Mouse (Mus musculus) limb, embryonic 10.5 days (tissue): ENCODE results near the gene Sipa1l2. TPM values are rescaled to one million over a fixed set of nuclear protein-coding genes. Genes with fewer than 3 reads are reported as not detected.

Source experiments
- DNase-seq: peaks from one replicate; pipeline ENCODE4 v3.0.0-alpha.2; 2017; ENCODE audit warnings: low spot score
- H3K27ac ChIP-seq: fragments of 300-500 bp; sonication (generic); 2 replicates; pipeline ENCODE4 v1.5.1; 2016; ENCODE audit warnings: mild to moderate bottlenecking
- H3K27me3 ChIP-seq: fragments of 300-500 bp; sonication (generic); 2 replicates; pipeline ENCODE4 v1.6.1; 2016; ENCODE audit warnings: low read depth, mild to moderate bottlenecking; ENCODE audit not compliant: poor library complexity, severe bottlenecking
- H3K36me3 ChIP-seq: fragments of 300-500 bp; sonication (generic); 2 replicates; pipeline ENCODE4 v1.6.1; 2016; ENCODE audit warnings: mild to moderate bottlenecking, moderate library complexity
- H3K4me1 ChIP-seq: fragments of 300-500 bp; sonication (generic); 2 replicates; pipeline ENCODE4 v1.6.1; 2016
- H3K4me3 ChIP-seq: fragments of 300-500 bp; sonication (generic); 2 replicates; pipeline ENCODE4 v1.5.1; 2016; ENCODE audit warnings: mild to moderate bottlenecking, moderate library complexity
- H3K9me3 ChIP-seq: fragments of 300-500 bp; sonication (generic); replicated peaks from 2 replicates; pipeline ENCODE4 v1.6.1; 2016; ENCODE audit warnings: mild to moderate bottlenecking
- WGBS: fragments of 180-500 bp; shearing (Covaris S2); methylation state at CpG from one replicate; pipeline ENCODE4 v1.1.7; 2016; 5-methylcytosine and 5-hydroxymethylcytosine counted together
- polyA plus RNA-seq: library from polyadenylated mRNA; unstranded; fragments of >200 nt; fragmentation: Nextera tagmentation; extraction: Ambion mirVana; gene quantifications from 2 replicates; pipeline ENCODE4 v1.2.1, GENCODE M21; 2016

Sipa1l2 gene
- 11.0 and 13.9 TPM in 2 replicates for polyA plus RNA-seq

- peak; percentile 99 for DNase-seq
- WGBS, result under 1% methylated on average over 128 of the region's 129 CpGs
- Histone ChIP-seq H3K4me3 (peak within 1 kb of the TSS; percentile 88), H3K9me3 (no peaks in the 10 kb centered on the region), H3K4me1 (peaks cover 26% of the 10 kb centered on the region), H3K27me3 (peaks cover 13% of the 10 kb centered on the region), H3K27ac (peak within 1 kb of the TSS; percentile 95), H3K36me3 (no peaks in the 10 kb centered on the region)
These were observed at the start of gene Sipa1l2 for GRCm38 (mm10) chr8:125569533-125570365. Gene Sipa1l2 (minus strand): TSS chr8:125569808.

DNA sequence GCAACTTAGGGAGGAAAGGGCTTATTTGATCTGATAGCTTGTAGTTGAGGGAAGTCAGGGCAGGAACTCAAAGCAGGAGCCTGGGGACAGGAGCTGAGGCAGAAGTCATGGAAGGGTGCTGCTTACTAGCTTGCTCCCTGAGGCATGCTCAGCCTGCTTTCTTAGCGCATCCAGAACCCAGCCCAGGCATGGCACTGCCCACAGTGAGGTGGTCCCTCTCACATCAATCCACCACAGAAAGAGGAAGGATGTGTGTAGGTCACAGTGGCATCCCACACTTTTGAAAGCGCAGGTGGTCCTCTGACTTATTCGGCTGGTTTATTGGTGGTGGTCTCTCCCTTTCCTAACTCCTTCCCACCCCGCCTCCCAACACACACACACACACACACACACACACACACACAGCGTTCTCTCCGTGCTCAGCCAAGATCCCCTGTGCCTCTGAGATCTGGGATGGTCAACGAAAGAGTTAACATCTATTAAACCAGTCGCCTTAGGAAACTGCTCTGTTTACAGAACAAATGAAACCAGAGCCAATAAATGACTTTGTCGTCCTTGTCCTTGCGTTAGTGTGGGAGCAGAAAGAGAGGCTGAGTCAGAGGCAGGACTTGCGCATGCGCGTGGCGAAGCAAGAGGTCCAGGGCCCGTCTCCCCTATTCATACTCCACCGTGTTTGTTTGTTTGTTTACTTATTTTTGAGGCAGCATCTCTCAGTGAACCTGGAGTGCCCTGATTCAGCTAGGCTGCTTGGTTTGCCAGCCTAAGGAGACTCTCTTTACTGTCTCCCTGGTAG, 49.1 kb upstream of the Sipa1l2 start:
- Histone ChIP-seq H3K27me3 (no peaks in the 10 kb centered on the region), H3K4me1 (peaks cover 53% of the 10 kb centered on the region), H3K27ac (peak overlapping the region; percentile 62), H3K36me3 (no peaks in the 10 kb centered on the region), H3K9me3 (no peaks in the 10 kb centered on the region), H3K4me3 (no peak overlapping the region)
- no peak for DNase-seq
- 74% methylated on average over 16 of the region's 16 CpGs for WGBS

- peaks cover 48% of the 10 kb centered on the region for H3K4me1 ChIP-seq
- no peaks in the 10 kb centered on the region for H3K27me3 ChIP-seq
- H3K36me3 ChIP-seq, result no peaks in the 10 kb centered on the region
- no peaks in the 10 kb centered on the region for H3K9me3 ChIP-seq
- no peak overlapping the region for H3K4me3 ChIP-seq
- DNase-seq, result no peak
- WGBS, result 62% methylated on average over 5 of the region's 5 CpGs
- peak overlapping the region; percentile 51 for H3K27ac ChIP-seq
These were observed 47.3 kb upstream of the Sipa1l2 start for GRCm38 (mm10) chr8:125616935-125617334.

DNA sequence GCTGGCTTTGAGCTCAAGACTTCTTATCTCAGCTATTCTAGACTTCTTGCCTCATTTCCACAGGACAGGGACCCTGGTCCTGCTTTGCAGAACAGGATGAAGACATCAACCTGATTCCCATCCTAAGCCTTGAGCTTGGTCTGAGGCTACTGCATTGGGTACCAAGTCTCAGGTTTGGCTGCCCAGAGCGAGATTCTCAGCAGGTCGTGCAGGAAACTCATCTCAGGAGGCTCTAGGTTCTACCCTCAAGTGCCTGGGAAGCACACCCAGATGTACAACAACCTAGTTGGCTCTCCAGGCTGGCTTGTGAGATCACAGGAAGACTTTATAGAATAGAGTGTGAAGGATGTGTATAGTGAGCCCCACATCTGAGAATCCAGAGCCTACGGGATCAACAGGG, 46.4 kb upstream of the Sipa1l2 start:
- Histone ChIP-seq H3K27me3 (no peaks in the 10 kb centered on the region), H3K4me3 (no peak overlapping the region), H3K4me1 (peaks cover 55% of the 10 kb centered on the region), H3K36me3 (no peaks in the 10 kb centered on the region), H3K9me3 (no peaks in the 10 kb centered on the region), H3K27ac (no peak overlapping the region)
- WGBS, result 85% methylated on average over 3 of the region's 3 CpGs
- DNase-seq, result no peak

DNA sequence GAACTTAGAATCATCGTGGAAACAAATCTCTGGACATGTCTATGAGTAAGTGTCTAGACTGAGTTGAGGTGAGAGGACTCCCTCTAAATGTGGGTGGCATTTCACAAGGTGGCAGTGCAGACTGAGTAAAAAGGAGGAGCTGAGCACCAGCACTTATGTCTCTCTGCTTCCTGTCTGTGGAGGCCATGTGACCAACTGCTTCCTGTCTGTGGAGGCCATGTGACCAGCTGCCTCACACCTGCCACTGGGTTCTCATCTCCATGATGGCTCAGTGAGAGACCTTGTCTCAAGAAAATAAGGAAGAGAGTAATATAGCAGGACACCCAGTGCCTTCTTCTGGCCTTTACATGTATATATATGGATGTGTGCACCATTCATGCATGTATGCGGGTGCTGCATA, 43.9 kb upstream of the Sipa1l2 start:
- Histone ChIP-seq H3K9me3 (no peaks in the 10 kb centered on the region), H3K4me3 (no peak overlapping the region), H3K27ac (no peak overlapping the region), H3K27me3 (no peaks in the 10 kb centered on the region), H3K4me1 (peaks cover 31% of the 10 kb centered on the region), H3K36me3 (no peaks in the 10 kb centered on the region)
- WGBS, result 93% methylated on average over 2 of the region's 2 CpGs
- no peak for DNase-seq

DNA sequence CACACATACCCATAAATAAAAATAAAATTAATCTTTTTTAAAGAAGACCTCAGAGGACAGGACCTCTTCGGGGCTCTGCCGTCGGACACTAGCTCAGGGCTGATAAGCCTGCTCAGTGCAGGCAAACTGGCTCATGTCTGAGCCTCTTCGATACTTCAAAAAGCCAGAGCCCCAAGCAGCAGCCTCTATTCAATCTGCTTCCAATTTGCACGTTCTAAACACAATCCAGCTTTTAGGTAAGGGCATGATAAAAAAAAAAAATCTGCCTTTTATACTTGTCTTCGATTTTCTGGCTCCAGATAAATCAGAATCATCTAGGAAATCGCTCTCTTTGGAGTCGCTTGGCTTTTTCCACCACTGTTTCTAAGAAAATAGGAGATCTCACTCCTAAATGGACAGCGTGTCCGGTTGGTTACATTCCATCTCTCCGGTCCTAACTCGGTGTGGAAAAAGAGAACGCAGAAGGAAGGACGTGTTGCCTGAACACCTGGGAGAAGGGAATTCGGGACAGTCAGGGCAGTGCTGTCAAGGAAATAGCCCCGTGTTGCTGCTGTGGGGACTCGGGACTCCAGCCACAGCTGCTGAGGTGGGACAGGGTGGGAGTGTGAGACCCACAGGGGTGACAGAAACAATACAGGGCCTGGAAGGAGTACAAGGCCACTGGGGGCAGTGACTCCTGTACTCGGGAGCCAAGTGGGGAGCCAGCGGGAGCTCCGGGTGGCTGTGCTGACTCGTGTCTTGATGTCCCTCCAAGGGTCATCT, 42.4 kb upstream of the Sipa1l2 start:
- Histone ChIP-seq H3K4me1 (peaks cover 21% of the 10 kb centered on the region), H3K27ac (peak overlapping the region; percentile 63), H3K9me3 (no peaks in the 10 kb centered on the region), H3K4me3 (no peak overlapping the region), H3K36me3 (no peaks in the 10 kb centered on the region), H3K27me3 (no peaks in the 10 kb centered on the region)
- DNase-seq, result peak; percentile 52
- WGBS, result 57% methylated on average over 21 of the region's 21 CpGs

GRCm38 (mm10) chr8:125611024-125611798, 41.6 kb upstream of the Sipa1l2 start:
- H3K27ac ChIP-seq, result no peak overlapping the region; the same call in 1 of the 2 replicates

DNA sequence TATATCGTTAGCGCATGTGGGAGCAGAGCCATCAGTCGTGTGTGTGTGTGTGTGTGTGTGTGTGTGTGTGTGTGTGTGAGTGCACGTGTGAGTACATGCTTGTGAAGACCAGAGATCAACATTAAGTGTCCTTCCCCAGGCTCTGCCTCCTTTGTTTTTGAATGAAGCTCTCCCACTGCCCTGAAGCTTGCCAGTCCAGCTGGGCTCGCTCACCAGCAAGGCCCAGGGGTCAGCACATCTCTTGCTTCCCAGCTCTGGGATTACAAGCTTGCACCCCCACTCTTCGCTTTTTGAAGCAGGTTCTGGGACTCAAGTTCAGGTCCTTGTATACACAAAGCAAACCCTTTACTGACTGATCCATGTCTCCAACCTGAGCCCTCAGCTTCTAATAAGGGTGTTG, 40.1 kb upstream of the Sipa1l2 start:
- no peaks in the 10 kb centered on the region for H3K27me3 ChIP-seq
- no peak overlapping the region for H3K4me3 ChIP-seq
- no peak for DNase-seq
- H3K36me3 ChIP-seq, result no peaks in the 10 kb centered on the region
- WGBS, result 93% methylated on average over 6 of the region's 6 CpGs
- peaks cover 23% of the 10 kb centered on the region for H3K4me1 ChIP-seq
- H3K27ac ChIP-seq, result no peak overlapping the region
- no peaks in the 10 kb centered on the region for H3K9me3 ChIP-seq

More at GRCm38 (mm10) chr8:125611024-125611798, 41.6 kb upstream of the Sipa1l2 start:
- Histone ChIP-seq H3K4me3 (no peak overlapping the region), H3K9me3 (no peaks in the 10 kb centered on the region), H3K27me3 (no peaks in the 10 kb centered on the region), H3K36me3 (no peaks in the 10 kb centered on the region), H3K4me1 (peaks cover 16% of the 10 kb centered on the region)
- 83% methylated on average over 10 of the region's 10 CpGs for WGBS
- DNase-seq, result no peak

DNA sequence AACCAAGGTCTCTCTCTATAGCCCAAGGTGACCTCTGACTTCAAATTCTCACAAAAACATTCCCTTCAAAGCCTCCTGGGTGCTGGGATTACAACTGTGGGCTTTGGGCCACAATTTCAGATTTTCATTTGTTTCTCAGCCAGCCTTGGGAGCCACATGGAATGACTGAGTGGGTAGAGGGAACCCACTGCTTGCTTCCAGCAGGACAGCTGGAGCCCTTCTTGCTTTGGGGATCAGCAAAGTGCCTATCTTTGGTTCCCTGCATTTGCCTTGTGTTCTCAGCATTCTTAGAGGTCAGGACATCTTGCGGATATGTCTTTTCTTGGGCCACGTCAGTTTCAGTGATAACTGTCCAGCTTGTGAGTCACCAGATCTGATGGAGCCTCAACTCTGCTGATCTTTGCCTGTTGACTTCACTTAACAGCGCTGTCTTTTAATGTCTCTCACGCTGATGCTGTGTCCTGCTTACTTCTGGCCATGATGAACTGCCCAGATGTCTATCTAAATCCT, 38.2 kb upstream of the Sipa1l2 start:
- 91% methylated on average over 4 of the region's 4 CpGs for WGBS
- no peaks in the 10 kb centered on the region for H3K36me3 ChIP-seq

DNA sequence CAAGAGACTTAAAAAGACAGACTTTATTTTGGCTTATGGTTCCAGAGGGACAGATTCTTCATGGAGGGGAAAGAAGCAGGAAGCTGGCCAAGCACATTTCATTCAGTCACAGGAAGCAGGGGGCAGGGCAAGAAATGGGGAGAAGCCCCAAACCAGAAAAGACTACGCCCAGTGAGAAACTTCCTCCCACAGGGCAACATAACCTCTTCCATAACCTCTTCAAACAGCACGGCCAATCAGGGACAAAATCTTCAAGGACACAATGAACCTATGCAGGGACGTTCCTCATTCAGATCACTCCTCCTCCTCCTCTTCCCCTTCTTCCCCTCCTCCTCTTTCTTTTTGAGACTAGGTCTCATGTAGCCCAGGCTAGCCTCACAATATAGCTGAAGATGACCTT, 37.3 kb upstream of the Sipa1l2 start:
- H3K36me3 ChIP-seq, result no peaks in the 10 kb centered on the region
- WGBS, result 85% methylated on average over 3 of the region's 3 CpGs
- no peak overlapping the region for H3K27ac ChIP-seq
- no peaks in the 10 kb centered on the region for H3K27me3 ChIP-seq
- H3K4me1 ChIP-seq, result peaks cover 27% of the 10 kb centered on the region
- DNase-seq, result no peak
- no peak overlapping the region for H3K4me3 ChIP-seq
- H3K9me3 ChIP-seq, result no peaks in the 10 kb centered on the region

More for the DNA sequence above, 38.2 kb upstream of the Sipa1l2 start:
- no peak for DNase-seq
- H3K9me3 ChIP-seq, result no peaks in the 10 kb centered on the region
- H3K4me1 ChIP-seq, result peaks cover 33% of the 10 kb centered on the region
- H3K27ac ChIP-seq, result no peak overlapping the region
- H3K27me3 ChIP-seq, result no peaks in the 10 kb centered on the region
- H3K4me3 ChIP-seq, result no peak overlapping the region

GRCm38 (mm10) chr8:125604817-125605512, 35.4 kb upstream of the Sipa1l2 start:
- peaks cover 26% of the 10 kb centered on the region for H3K4me1 ChIP-seq
- peak overlapping the region; percentile 47 for H3K27ac ChIP-seq

More at GRCm38 (mm10) chr8:125604817-125605512, 35.4 kb upstream of the Sipa1l2 start:
- H3K36me3 ChIP-seq, result no peaks in the 10 kb centered on the region
- no peaks in the 10 kb centered on the region for H3K27me3 ChIP-seq
- 69% methylated on average over 8 of the region's 8 CpGs for WGBS
- H3K4me3 ChIP-seq, result no peak overlapping the region
- no peaks in the 10 kb centered on the region for H3K9me3 ChIP-seq
- no peak for DNase-seq
